Mouse (Mus musculus) thymus, adult 2 months (tissue): Measurements from ENCODE around the gene Flna. TPM values are rescaled to one million over a fixed set of nuclear protein-coding genes. Genes with fewer than 3 reads are reported as not detected.

Experiments
- DNase-seq: peaks from one replicate; pipeline ENCODE4 v3.0.0; 2021
- H3K27ac ChIP-seq: fragments of 200-500 bp; 2 replicates; pipeline ENCODE4 v1.5.1; 2012; ENCODE audit warnings: low read length, control low read depth; ENCODE audit not compliant: control insufficient read depth, insufficient read depth
- H3K27me3 ChIP-seq: fragments of 200-500 bp; 2 replicates; pipeline ENCODE4 v1.6.1; 2012; ENCODE audit warnings: mild to moderate bottlenecking, low read length, moderate library complexity, mixed read lengths; ENCODE audit not compliant: control insufficient read depth, insufficient read depth
- H3K36me3 ChIP-seq: fragments of 200-500 bp; 2 replicates; pipeline ENCODE4 v1.6.1; 2012; ENCODE audit warnings: mild to moderate bottlenecking, low read length, moderate library complexity; ENCODE audit not compliant: control insufficient read depth, insufficient read depth
- H3K4me1 ChIP-seq: fragments of 200-500 bp; replicated peaks from 2 replicates; pipeline ENCODE4 v1.6.1; 2012; ENCODE audit warnings: low read length; ENCODE audit not compliant: control insufficient read depth, insufficient read depth
- H3K4me3 ChIP-seq: fragments of 200-500 bp; 2 replicates; pipeline ENCODE4 v1.5.1; 2012; ENCODE audit warnings: mild to moderate bottlenecking, low read length, control low read depth, moderate library complexity; ENCODE audit not compliant: control insufficient read depth, insufficient read depth
- CTCF ChIP-seq: fragments of 200-500 bp; IDR thresholded peaks from 2 replicates; pipeline ENCODE4 v1.5.1; 2012; ENCODE audit warnings: mild to moderate bottlenecking, control low read depth, low read length, moderate library complexity, borderline replicate concordance; ENCODE audit not compliant: control insufficient read depth, poor library complexity, insufficient read depth; ENCODE audit errors: extremely low read depth
- POLR2A ChIP-seq: fragments of 200-500 bp; IDR thresholded peaks from 2 replicates; pipeline ENCODE4 v1.6.1; 2012; ENCODE audit warnings: mild to moderate bottlenecking, low read length, control low read depth, moderate library complexity; ENCODE audit not compliant: control insufficient read depth, poor library complexity, insufficient read depth; ENCODE audit errors: extremely low read depth
- WGBS: fragments of 180-500 bp; shearing (Covaris S2); methylation state at CpG from one replicate; pipeline ENCODE4 v1.1.7; 2018; 5-methylcytosine and 5-hydroxymethylcytosine counted together
- polyA plus RNA-seq: library from polyadenylated mRNA; depleted of rRNA; stranded (reverse); fragments of >200 nt; gene quantifications from 2 replicates; pipeline ENCODE4 v1.2.3, GENCODE M21; 2012; rRNA removed

Gene Flna
- polyA plus RNA-seq, 1 experiment = 498 TPM

GRCm38 (mm10) chrX:74203556-74203955, 46.1 kb downstream of the Flna start:
- whole genome bisulfite sequencing = 91% methylated on average over 2 of the region's 2 CpGs
- Histone ChIP-seq H3K27ac (no peak overlapping the region), H3K27me3 (no peaks in the 10 kb centered on the region), H3K36me3 (no peaks in the 10 kb centered on the region), H3K4me3 (no peak overlapping the region), H3K4me1 (no peaks in the 10 kb centered on the region)
- DNase-seq = no peak
- TF ChIP-seq POLR2A (no peak), CTCF (no peak)

DNA sequence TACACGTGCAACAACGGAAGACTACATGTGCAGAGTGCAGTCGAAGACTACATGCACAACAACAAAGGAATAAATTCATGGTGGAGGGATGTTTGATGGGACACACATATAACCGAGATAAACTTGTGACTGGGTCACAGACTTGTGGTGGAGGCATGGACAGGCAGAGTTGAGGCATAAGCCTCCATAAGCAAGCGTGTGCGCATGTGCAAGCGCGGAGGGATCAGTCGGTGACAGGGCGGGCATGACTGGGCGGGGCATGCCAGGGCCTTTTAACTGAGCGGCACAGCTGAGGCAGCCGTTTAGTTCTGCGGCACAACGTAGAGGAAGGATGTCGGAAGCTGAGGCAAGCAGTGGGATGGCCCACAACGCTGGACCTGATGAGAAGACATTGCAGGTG, 72.7 kb downstream of the Flna start, which contains the start of gene Tktl1:
Tktl1 (plus strand) TSS at position 301 of the 400 bp plus-strand sequence.
- H3K27ac ChIP-seq = no peak within 1 kb of the TSS
- H3K4me3 ChIP-seq = no peak within 1 kb of the TSS
- no peak for DNase-seq
- TF ChIP-seq CTCF (no peak), POLR2A (no peak)
- no peaks in the 10 kb centered on the region for H3K36me3 ChIP-seq
- 97% methylated on average over 17 of the region's 17 CpGs for WGBS
- no peaks in the 10 kb centered on the region for H3K27me3 ChIP-seq
- no peaks in the 10 kb centered on the region for H3K4me1 ChIP-seq

Other genes starting within 250 kb of the Flna start
- gene Irak1, start 225.9 kb downstream of the Flna start, polyA plus RNA-seq = 166 and 182 TPM in 2 replicates
- not detected in 2 replicates for gene Opn1mw, start 122.4 kb downstream of the Flna start, polyA plus RNA-seq
- gene Mecp2, start 114.5 kb downstream of the Flna start, polyA plus RNA-seq = 13.7 and 14.1 TPM in 2 replicates
- 0.07 TPM in 1 of 2 replicates, not detected in the other for gene Tex28, start 82.0 kb downstream of the Flna start, polyA plus RNA-seq
- gene Tktl1, start 72.6 kb downstream of the Flna start, polyA plus RNA-seq = 0.12 TPM in 1 of 2 replicates, not detected in the other
- 97.7 and 111 TPM in 2 replicates for gene Emd, start 4.9 kb upstream of the Flna start, polyA plus RNA-seq
- 1,443 and 1,552 TPM in 2 replicates for gene Rpl10, start 21.0 kb upstream of the Flna start, polyA plus RNA-seq
- 94.6 and 111 TPM in 2 replicates for gene Taz, start 32.1 kb upstream of the Flna start, polyA plus RNA-seq
- gene Dnase1l1, start 32.5 kb upstream of the Flna start, polyA plus RNA-seq = 10.3 and 15.0 TPM in 2 replicates
- 289 and 373 TPM in 2 replicates for gene Atp6ap1, start 47.3 kb upstream of the Flna start, polyA plus RNA-seq
- 370 and 445 TPM in 2 replicates for gene Gdi1, start 55.2 kb upstream of the Flna start, polyA plus RNA-seq
- 13.6 and 16.4 TPM in 2 replicates for gene Fam50a, start 63.2 kb upstream of the Flna start, polyA plus RNA-seq
- 15.4 and 17.6 TPM in 2 replicates for gene Plxna3, start 79.2 kb upstream of the Flna start, polyA plus RNA-seq
- gene Lage3, start 103.8 kb upstream of the Flna start, polyA plus RNA-seq = 56.5 and 63.6 TPM in 2 replicates
- 52.7 and 53.8 TPM in 2 replicates for gene Ubl4a, start 123.4 kb upstream of the Flna start, polyA plus RNA-seq
- 27.8 and 29.1 TPM in 2 replicates for gene Slc10a3, start 123.5 kb upstream of the Flna start, polyA plus RNA-seq
- gene Fam3a, start 143.5 kb upstream of the Flna start, polyA plus RNA-seq = 45.1 and 46.0 TPM in 2 replicates
- gene Ikbkg, start 143.5 kb upstream of the Flna start, polyA plus RNA-seq = 20.4 and 22.5 TPM in 2 replicates
- 36.0 and 40.2 TPM in 2 replicates for gene G6pdx, start 179.4 kb upstream of the Flna start, polyA plus RNA-seq
- not detected in 2 replicates for gene Gm6880, start 231.6 kb upstream of the Flna start, polyA plus RNA-seq